Mouse (Mus musculus) E14TG2a.4 (cell line): ENCODE data around the gene Cep295nl.

Source experiments
- CTCF ChIP-seq: conservative IDR thresholded peaks from 2 replicates; pipeline ENCODE4 v1.5.1; 2014; ENCODE audit warnings: low read length
- NANOG ChIP-seq: IDR thresholded peaks from 2 replicates; pipeline ENCODE4 v1.6.1; 2014; ENCODE audit warnings: borderline replicate concordance, low read length, mixed read lengths
- POU5F1 ChIP-seq: IDR thresholded peaks from 2 replicates; pipeline ENCODE4 v1.6.1; 2014; ENCODE audit warnings: low read length, borderline replicate concordance

- TF ChIP-seq CTCF (peak; percentile 86), POU5F1 (no peak), NANOG (no peak)
These were observed 23.6 kb downstream of the Cep295nl start for GRCm38 (mm10) chr11:118318678-118319077.
